Mouse (Mus musculus) CH12.LX (cell line): ENCODE measurements at regions not wholly inside any gene's neighbourhood (a gene's known extent, or its start where the extent isn't known, plus 50 kb on each side); places are given as distances from the start of the nearest gene placed in this dataset.

Experiments
- DNase-seq: peaks from one replicate; pipeline ENCODE4 v3.0.0-alpha.2; 2013; ENCODE audit errors: extremely low read depth
- H3K27ac ChIP-seq: 2 replicates; pipeline ENCODE4 v1.5.1; 2012; ENCODE audit warnings: low read depth, mild to moderate bottlenecking, control low read depth, moderate library complexity; ENCODE audit not compliant: insufficient read depth
- H3K27me3 ChIP-seq: replicated peaks from 2 replicates; pipeline ENCODE3; 2012; ENCODE audit warnings: inconsistent platforms
- H3K36me3 ChIP-seq, 2 experiments: replicated peaks in 1 of 2; 2 replicates each; pipeline versions ENCODE3 to v1.6.1; 2012; ENCODE audit warnings: inconsistent platforms in 1 of 2, low read length in 1 of 2, mild to moderate bottlenecking in 1 of 2, mixed read lengths in 1 of 2, moderate library complexity in 1 of 2; ENCODE audit not compliant: control insufficient read depth in 1 of 2, insufficient read depth in 1 of 2
- H3K4me1 ChIP-seq, 2 experiments: 2 replicates each; pipeline ENCODE4 v1.6.1; 2012; ENCODE audit warnings: inconsistent platforms in 1 of 2, moderate library complexity in 1 of 2; ENCODE audit not compliant: insufficient read depth in 2 of 2, control insufficient read depth in 1 of 2
- H3K4me2 ChIP-seq: 2 replicates; pipeline ENCODE4 v1.6.1; 2012; ENCODE audit warnings: low read depth, mild to moderate bottlenecking, control low read depth; ENCODE audit not compliant: poor library complexity, insufficient read depth, severe bottlenecking
- H3K4me3 ChIP-seq, 3 experiments: fragments of 150-350 bp in 1 of 3; sonication (generic) in 1 of 3; replicated peaks in 1 of 3; 2 replicates each; pipeline versions ENCODE3 to v1.5.1; 2011 to 2012; ENCODE audit warnings: low read depth in 2 of 3, low read length in 2 of 3, mild to moderate bottlenecking in 2 of 3, moderate library complexity in 2 of 3, control low read depth in 1 of 3, improper control_type of control experiment in 1 of 3, inconsistent platforms in 1 of 3, mixed read lengths in 1 of 3; ENCODE audit not compliant: poor library complexity in 1 of 3
- H3K79me2 ChIP-seq: replicated peaks from 2 replicates; pipeline ENCODE4 v1.6.1; 2012; ENCODE audit warnings: mild to moderate bottlenecking, moderate library complexity; ENCODE audit not compliant: control insufficient read depth, poor library complexity, insufficient read depth, severe bottlenecking; ENCODE audit errors: extremely low read depth
- H3K9ac ChIP-seq: 2 replicates; pipeline ENCODE4 v1.6.1; 2012; ENCODE audit warnings: low read depth, mild to moderate bottlenecking, control low read depth, moderate library complexity; ENCODE audit not compliant: insufficient read depth
- H3K9me3 ChIP-seq: replicated peaks from 2 replicates; pipeline ENCODE3; 2012; ENCODE audit warnings: low read length, inconsistent platforms, mixed read lengths
- BHLHE40 ChIP-seq: IDR thresholded peaks from 2 replicates; pipeline ENCODE4 v1.6.1; 2011; ENCODE audit warnings: mild to moderate bottlenecking, low read depth, low read length, improper control_type of control experiment
- E2F4 ChIP-seq: IDR thresholded peaks from 2 replicates; pipeline ENCODE4 v1.6.1; 2011; ENCODE audit warnings: low read depth, low read length, improper control_type of control experiment; ENCODE audit not compliant: insufficient replicate concordance
- EP300 ChIP-seq: IDR thresholded peaks from 2 replicates; pipeline ENCODE4 v1.6.1; 2011; ENCODE audit warnings: low read length, improper control_type of control experiment
- IRF4 ChIP-seq: IDR thresholded peaks from 2 replicates; pipeline ENCODE4 v1.6.1; 2014; ENCODE audit warnings: low read depth, mild to moderate bottlenecking, inconsistent platforms, low read length, improper control_type of control experiment
- MAX ChIP-seq: IDR thresholded peaks from 2 replicates; pipeline ENCODE4 v1.6.1; 2011; ENCODE audit warnings: low read length, improper control_type of control experiment
- MEF2A ChIP-seq: IDR thresholded peaks from 2 replicates; pipeline ENCODE4 v1.6.1; 2014; ENCODE audit warnings: low read depth, mild to moderate bottlenecking, inconsistent platforms, low read length, improper control_type of control experiment, borderline replicate concordance
- MYC ChIP-seq: IDR thresholded peaks from 2 replicates; pipeline ENCODE4 v1.6.1; 2011; ENCODE audit warnings: low read depth, mild to moderate bottlenecking, improper control_type of control experiment, low read length
- NRF1 ChIP-seq: IDR thresholded peaks from 2 replicates; pipeline ENCODE4 v1.6.1; 2014; ENCODE audit warnings: low read depth, mild to moderate bottlenecking, inconsistent platforms, low read length, improper control_type of control experiment, moderate library complexity
- PAX5 ChIP-seq: IDR thresholded peaks from 2 replicates; pipeline ENCODE4 v1.6.1; 2012; ENCODE audit warnings: low read length, inconsistent platforms, mixed read lengths
- POLR2AphosphoS2 ChIP-seq: IDR thresholded peaks from 2 replicates; pipeline ENCODE4 v1.6.1; 2011; ENCODE audit warnings: low read depth, low read length, improper control_type of control experiment
- RCOR1 ChIP-seq: conservative IDR thresholded peaks from 2 replicates; pipeline ENCODE4 v1.6.1; 2012; ENCODE audit warnings: low read depth, mild to moderate bottlenecking, inconsistent platforms, low read length, improper control_type of control experiment
- SMC3 ChIP-seq: IDR thresholded peaks from 2 replicates; pipeline ENCODE4 v1.6.1; 2011; ENCODE audit warnings: low read depth, low read length, improper control_type of control experiment
- ZC3H11A ChIP-seq: IDR thresholded peaks from 2 replicates; pipeline ENCODE4 v1.6.1; 2012; ENCODE audit warnings: low read depth, mild to moderate bottlenecking, inconsistent platforms, low read length, improper control_type of control experiment
- ZKSCAN1 ChIP-seq: IDR thresholded peaks from 2 replicates; pipeline ENCODE4 v1.6.1; 2012; ENCODE audit warnings: low read depth, inconsistent platforms, low read length, improper control_type of control experiment, borderline replicate concordance
- ZMIZ1 ChIP-seq: IDR thresholded peaks from 2 replicates; pipeline ENCODE4 v1.6.1; 2012; ENCODE audit warnings: low read depth, mild to moderate bottlenecking, inconsistent platforms, low read length, improper control_type of control experiment
- dilution Hi-C: fragments of 300-500 bp; cut with MboI; formaldehyde crosslinking; loops from 2 replicates; pipeline ENCODE4 v1.14.3; 2020; ENCODE audit warnings: low sequenced_read_pairs; ENCODE audit not compliant: extremely low pct_unique_long_range_greater_than_20kb, extremely low pct_ligation_motif_present
- in situ Hi-C: fragments of 300-500 bp; cut with MboI; formaldehyde crosslinking; loops from 3 replicates; pipeline ENCODE4 v1.14.3; 2019; ENCODE audit warnings: low sequenced_read_pairs, low pct_ligation_motif_present, low pct_unique_long_range_greater_than_20kb, mixed read lengths

DNA sequence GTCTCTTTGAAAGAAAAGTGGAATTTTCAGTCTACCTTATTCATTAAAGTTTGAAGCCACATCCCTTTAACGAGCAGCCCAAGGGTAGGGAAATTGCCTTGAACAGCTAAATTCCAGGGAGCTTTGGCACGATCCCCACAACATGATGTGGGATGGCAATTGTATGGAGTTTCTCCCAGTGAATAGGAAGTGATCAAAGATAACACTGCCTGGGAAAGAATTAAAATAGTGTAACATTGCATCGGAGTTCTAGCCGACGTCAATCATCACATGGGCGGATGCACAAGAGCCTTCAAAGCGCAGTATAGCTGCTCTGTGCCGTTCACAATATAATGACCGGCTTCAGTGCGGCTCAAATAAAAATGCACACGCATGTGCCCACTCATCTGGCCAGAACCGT, 161.2 kb downstream of the Tex36 start:
- no peak for TF ChIP-seq ZKSCAN1
- no peak for TF ChIP-seq MYC
- TF ChIP-seq E2F4: no peak
- no peak for TF ChIP-seq PAX5
- no peak for TF ChIP-seq EP300
- no peak for TF ChIP-seq ZMIZ1
- no peak for TF ChIP-seq MEF2A
- TF ChIP-seq RCOR1: no peak
- no peak for TF ChIP-seq IRF4
- no peak for TF ChIP-seq NRF1
- Histone ChIP-seq H3K27me3 (peaks cover 18% of the 10 kb centered on the region), H3K9me3 (no peaks in the 10 kb centered on the region), H3K9ac (no peak overlapping the region), H3K27ac (no peak overlapping the region), H3K4me3 (no peak overlapping the region), H3K79me2 (no peaks in the 10 kb centered on the region), H3K36me3 (no peaks in the 10 kb centered on the region), H3K4me2 (no peak overlapping the region), H3K4me1 (peaks cover 0 to 6% of the 10 kb centered on the region in 2 experiments; a peak in 2 of 4 replicates)
- no peak for DNase-seq
- in situ Hi-C loops (no loop called here), dilution Hi-C loops (no loop called here)

DNA sequence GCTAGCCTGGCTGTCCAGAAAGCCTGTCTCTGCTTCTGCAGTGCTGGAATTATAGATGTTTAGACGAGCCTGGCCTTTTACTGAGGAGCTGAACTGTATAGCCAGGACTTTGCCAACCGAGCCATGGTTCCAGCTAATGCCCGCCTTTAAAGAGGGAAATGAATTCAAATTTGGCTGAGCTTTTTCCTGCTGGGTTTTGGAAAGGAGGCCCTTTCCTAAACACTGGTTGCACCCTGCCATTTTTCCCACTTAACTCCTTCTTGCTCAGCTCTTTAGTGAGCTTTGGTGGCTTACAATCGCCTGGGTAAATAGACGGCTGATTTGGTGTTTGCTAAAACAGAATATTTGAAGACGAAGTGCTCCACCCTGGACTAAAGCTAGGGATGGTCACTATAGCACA, 161.9 kb downstream of the Tex36 start:
- TF ChIP-seq MAX (no peak), SMC3 (no peak)
- no peak overlapping the region for H3K4me2 ChIP-seq
- no peaks in the 10 kb centered on the region for H3K36me3 ChIP-seq

DNA sequence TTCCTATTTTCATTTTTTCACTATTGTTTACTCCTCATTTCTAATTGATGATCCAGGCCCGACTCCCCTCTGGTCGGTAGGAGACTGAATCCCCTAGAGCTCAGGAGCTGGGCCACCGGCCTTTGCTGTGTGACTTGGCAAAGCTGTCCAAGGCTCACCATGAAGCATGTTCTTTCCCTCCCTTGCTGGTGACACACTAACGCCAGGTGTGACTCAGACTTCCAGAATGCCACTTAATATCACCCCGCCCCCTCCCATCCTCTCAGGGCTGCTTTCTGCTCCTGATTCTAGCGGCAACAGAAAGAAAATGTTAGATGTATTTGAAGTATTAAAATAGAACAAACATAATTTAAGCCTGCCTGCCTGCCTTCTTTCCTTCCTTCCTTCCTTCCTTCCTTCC, 163.3 kb downstream of the Tex36 start:
- Histone ChIP-seq H3K27me3 (peaks cover 16% of the 10 kb centered on the region), H3K4me1 (peaks cover 1 to 14% of the 10 kb centered on the region in 2 experiments; a peak in 3 of 4 replicates), H3K36me3 (no peaks in the 10 kb centered on the region), H3K79me2 (no peaks in the 10 kb centered on the region), H3K27ac (no peak overlapping the region), H3K9me3 (no peaks in the 10 kb centered on the region), H3K4me2 (no peak overlapping the region), H3K4me3 (no peak overlapping the region), H3K9ac (no peak overlapping the region)
- DNase-seq: no peak
- dilution Hi-C loops (no loop called here), in situ Hi-C loops (no loop called here)
- TF ChIP-seq ZMIZ1: no peak
- TF ChIP-seq ZC3H11A: no peak
- no peak for TF ChIP-seq PAX5
- TF ChIP-seq RCOR1: no peak
- TF ChIP-seq IRF4: no peak
- no peak for TF ChIP-seq POLR2AphosphoS2
- TF ChIP-seq SMC3: no peak
- no peak for TF ChIP-seq BHLHE40

More for the DNA sequence above, 161.9 kb downstream of the Tex36 start:
- peaks cover 0 to 13% of the 10 kb centered on the region in 2 experiments; a peak in 2 of 4 replicates for H3K4me1 ChIP-seq
- no peak for DNase-seq
- in situ Hi-C loops (no loop called here), dilution Hi-C loops (no loop called here)
- H3K9ac ChIP-seq: no peak overlapping the region
- H3K27me3 ChIP-seq: peaks cover 17% of the 10 kb centered on the region
- H3K4me3 ChIP-seq: no peak overlapping the region
- H3K27ac ChIP-seq: no peak overlapping the region
- H3K79me2 ChIP-seq: no peaks in the 10 kb centered on the region
- no peaks in the 10 kb centered on the region for H3K9me3 ChIP-seq
